Mouse (Mus musculus): ENCODE measurements around the gene Ugt1a6a.
A peak's percentile ranks its signal among the peaks of the same experiment; 100 is the strongest.
"Not testable (repeated sequence)": the region's sequence is repeated elsewhere in the genome, so short reads cannot be mapped to it uniquely, and the experiment has no call there.

Gene Ugt1a6a

DNA sequence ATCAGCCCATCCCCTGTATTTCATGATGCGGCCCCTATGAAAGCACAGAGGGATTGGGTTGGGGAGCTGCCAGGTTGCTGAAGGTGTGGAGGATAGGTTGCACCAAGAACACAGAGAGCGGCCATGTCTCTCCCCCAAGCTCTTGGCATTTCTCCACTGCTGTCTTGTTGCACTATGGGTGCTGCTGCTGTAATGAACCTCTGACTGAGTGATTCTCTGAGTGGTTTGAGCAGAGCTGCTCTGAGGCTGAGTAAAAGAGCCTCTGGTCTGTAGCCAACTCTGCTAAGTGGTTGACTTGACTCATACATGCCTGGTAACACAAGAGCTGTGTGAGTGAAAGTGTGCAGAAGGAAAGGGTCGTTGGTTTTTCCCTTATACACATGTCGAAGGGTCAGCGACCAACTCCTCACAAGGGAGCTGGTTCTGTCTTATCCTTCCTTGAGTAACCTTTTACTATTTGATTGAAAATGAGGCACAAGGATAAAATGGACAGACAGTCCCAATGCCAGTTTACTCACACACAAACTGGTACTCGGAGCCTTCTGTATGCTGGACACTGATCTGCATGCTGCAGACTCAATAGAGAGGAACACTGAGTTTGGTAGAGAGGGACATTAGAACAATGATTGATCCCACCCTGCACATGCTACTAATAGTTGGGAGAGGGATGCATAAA is 758 bp downstream of the Ugt1a6a start:
- not testable (repeated sequence) for DNase-seq (ENCODE audit: low spot score)

DNA sequence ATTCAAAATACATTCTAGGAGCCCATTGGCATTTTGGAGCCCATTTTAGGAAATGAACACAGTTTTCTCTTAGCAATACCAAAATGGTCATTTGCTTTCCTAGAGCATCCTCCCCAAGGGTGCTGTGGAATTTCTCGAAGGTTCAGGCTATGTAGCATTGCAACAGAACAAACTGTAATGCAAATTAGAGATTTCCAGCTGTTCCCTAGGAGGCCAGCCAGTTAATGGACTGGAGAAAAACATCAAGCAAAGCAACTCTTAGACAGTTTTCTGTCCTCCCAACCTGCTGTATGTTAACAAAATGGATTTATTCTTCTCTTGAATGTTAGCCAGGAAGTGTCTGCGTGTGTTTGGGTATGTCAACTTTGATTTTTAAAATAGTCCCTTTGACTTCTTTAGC is 2.0 kb downstream of the Ugt1a6a start:
- no peak for DNase-seq (ENCODE audit: low spot score)

DNA sequence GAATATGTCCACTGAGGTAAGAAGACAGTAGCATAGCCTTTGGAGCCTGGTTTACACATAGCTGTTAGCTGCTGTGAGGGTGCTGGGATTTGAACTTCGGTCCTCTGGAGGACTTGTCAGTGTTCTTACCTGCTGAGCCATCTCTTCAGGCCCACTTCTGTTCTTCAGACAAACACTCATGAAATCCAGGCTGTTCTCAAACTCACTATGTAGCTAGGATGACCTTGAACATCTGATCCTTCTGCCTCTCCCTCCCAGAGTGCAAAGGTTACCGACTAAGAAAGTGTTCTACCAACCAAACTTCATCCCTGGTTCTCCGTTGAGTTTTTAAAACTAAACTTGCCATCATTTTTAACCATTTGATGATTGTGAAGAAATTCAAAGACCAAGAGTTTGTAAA is 2.7 kb downstream of the Ugt1a6a start:
- DNase-seq (ENCODE audit: low spot score), result no peak

DNA sequence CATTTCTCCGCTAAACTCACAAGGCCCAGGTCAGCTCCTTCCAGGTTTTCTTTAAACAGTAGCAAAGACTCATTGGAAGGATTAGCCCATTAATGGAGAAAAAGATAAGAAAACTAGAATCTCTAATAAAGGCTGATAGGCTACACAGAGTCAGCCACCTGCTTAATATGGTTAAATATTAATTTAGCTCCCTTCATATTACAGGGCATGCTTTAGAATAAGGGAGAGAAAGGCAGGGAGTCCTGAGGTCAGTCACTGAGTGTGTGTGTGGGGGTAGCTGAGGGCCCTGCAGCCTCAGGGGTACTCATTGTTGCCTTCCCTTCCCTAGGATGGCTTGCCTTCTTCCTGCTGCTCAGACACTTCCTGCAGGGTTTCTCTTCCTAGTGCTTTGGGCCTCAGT is 3.5 kb downstream of the Ugt1a6a start:
- no peak for DNase-seq (ENCODE audit: low spot score)

DNA sequence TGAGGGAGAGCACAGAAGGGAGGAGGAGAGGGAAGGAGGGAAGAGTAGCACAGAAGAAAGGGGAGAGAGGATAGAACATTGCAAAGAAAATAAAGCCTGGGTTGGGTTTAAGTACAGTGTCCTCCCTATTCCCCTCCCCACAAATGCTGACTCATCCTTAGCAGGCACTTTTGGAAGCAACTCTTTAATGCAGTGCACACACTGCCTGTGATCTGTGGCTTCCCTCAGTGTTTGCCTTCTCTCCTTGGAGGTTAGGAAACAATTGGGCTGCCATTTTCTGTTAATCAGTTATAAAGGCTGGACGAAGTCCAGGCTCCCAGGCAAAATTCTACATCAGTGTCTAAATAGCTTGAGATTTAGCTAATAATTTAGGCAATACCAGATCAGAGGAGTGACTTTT is 5.9 kb downstream of the Ugt1a6a start:
- not testable (repeated sequence) for DNase-seq (ENCODE audit: low spot score)

DNA sequence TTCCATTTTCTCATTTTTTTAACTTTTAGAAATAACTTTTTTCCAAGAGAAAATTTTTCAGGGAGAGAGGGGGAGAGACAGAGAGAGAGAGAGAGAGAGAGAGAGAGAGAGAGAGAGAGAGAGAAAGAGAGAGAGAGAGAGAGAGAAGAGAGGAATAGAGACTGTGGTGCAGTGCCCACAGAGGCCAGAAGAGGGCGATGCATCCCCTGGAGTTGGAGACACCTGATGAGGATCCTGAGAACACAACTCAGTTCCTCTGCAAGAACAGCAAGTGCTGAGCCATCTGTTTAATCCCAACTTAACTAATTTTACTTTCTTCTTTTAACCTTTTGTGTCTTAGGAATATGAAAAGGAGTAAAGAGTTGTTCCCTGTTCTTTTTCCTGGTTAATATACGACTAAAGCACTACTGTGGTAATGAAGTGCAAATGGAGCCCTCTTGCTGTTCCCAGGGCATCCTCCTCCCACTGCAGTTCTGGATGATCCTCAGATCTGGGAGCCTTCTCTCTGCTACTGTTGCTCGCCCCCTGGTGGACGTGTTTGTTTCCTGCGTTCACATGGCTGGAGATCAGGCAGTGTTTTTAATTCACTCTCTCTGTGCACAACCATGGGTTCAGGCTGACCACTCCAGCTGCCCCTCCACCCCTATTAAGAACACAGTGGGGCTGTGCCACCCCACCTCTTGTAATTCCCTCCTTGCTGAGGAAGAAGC is 9.5 kb downstream of the Ugt1a6a start:
- DNase-seq (ENCODE audit: low spot score), result peak; percentile 83

DNA sequence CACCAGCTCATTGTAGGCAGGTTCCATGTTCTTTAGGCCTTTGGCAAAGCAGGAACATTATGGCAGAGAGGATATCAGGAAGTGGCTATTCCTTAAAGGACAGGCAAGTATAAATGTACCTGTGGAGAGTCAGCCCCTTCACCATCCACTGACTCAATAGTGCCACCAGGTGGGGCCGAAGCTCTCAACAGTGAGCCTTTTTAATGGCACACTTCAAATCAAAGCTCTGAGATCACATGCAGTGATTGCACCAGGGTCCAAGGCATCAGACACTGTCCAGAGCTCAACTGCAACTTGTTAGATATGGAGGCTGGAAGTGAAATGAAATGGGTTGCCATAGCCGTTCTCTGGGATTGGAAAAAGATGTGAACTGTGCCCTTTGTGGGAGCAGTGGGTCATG is 10.7 kb downstream of the Ugt1a6a start:
- not testable (repeated sequence) for DNase-seq (ENCODE audit: low spot score)

DNA sequence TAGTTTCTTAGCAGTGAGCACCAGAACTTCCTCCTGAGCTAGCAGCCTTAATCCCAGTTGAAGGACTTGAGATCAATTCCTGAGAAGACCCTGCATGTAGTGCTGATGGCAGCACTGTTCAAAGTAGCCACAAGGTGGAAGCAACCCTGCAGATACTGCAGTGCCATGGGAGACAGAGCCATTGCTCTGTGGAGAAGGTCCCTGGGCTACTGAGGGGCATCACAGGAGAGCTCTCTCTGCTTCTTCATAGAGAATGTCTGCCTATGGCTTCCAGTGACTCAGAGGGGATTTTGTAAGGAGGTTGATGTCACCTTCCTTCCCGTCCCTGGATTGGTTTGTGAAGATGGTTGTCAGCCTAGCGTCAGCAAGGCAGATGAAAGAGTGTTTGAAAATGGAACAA is 15.5 kb downstream of the Ugt1a6a start:
- not testable (repeated sequence) for DNase-seq (ENCODE audit: low spot score)

DNA sequence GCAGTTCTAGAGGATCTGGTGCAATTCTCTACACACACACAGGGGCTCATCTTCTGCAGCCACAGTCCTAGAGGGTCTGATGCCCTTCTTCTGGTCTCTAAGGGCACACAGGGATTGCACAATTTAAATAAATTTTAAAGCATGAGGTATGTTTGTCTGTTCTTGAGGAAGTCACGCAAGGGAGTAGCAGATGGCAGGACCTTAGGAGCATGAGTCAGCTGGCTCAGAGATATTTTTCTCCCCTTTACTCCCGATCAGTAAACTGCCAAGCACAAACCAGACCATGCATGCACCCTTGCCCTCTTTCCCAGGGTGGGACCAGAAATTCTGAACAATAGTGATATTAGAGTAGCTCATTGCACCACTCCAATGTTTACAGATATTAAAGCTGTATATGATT is 23.8 kb downstream of the Ugt1a6a start:
- no peak for DNase-seq (ENCODE audit: low spot score)

DNA sequence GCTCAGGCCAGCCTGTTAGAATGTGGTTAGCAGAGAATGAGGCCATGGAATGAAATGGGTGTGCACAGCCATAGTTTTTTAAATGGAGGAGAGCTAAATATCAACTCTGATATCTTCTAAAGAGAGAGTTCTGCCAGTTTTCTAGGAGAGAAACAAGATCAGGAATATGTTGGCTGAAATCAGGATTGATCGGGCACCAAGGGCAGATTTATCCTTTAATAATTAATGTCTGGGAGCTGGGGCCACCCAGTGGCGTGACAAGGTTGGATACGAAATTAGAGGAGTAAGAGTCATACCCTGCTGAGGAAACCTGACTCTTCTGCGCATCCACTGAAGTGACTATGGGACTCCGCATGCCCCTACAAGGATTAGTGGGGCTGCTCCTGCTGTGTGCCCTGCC is 31.1 kb downstream of the Ugt1a6a start, which contains the start of gene Ugt1a5:
Ugt1a5 (plus strand) TSS at position 302 of the 400 bp plus-strand sequence.
- no peak for DNase-seq (ENCODE audit: low spot score)

DNA sequence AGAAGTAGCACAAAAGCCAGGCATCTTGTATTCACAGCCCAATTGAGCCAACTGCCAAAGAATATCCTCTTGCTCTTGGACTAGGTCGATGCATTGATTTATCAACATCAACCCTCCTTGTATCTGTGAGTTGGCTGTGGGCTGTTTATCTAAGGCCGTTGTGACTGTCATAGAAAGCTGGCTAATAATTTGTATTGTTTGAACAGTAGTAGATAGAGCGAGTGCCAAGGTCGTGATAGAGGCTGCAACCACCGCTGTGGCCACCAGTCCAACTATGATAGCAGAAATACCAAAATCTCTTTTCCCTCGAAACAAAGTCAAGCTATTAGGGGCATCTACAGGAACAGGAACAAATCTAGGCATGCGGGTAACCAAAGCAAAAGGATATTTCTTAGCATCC is 37.6 kb downstream of the Ugt1a6a start:
- DNase-seq (ENCODE audit: low spot score), result not testable (repeated sequence)

DNA sequence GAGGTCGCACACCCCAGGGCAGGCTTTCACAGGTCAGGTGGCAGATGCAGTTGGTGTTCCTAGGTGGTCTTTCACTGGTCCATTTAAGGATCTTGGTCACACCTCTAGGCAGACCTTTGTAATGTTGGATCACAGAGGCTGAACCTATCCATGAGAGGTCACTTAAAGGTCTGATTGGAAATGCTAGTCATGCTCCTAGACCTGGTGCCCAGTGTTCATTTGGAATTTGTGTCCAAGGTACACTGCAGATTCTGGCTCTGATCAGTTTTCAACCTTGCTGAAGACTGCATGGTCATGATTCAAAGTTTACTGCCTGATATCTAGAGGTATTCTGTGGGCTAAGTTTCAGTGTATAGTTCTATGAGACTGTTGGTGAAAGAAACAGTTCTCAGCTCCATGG is 45.0 kb downstream of the Ugt1a6a start:
- DNase-seq (ENCODE audit: low spot score), result no peak

DNA sequence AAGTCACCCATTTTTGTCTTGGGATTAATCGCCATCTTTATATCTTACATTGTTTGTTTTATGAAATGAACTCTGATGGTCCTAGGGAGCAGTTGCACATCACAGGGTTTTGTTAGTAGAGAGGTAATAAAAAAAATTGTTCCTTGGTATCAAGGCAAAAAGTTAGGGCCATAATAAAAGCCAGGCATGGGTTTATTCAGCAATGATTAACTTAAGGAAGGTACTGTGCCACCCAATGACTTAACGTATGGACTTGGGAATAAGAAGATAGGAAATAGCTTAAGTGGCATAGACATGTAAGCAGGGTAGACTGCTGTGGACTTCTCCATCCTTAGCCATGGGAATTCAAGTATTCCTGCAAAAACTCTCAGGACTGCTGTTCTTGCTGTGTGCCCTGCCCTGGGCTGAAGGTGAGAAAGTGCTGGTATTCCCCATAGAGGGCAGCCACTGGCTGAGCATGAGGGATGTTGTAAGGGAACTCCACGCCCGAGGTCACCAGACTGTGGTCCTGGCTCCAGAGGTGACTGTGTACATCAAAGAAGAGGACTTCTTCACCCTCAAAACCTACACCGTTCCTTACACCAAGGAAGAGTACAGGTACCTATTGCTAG is 51.8 kb downstream of the Ugt1a6a start:
- DNase-seq (ENCODE audit: low spot score), result no peak

DNA sequence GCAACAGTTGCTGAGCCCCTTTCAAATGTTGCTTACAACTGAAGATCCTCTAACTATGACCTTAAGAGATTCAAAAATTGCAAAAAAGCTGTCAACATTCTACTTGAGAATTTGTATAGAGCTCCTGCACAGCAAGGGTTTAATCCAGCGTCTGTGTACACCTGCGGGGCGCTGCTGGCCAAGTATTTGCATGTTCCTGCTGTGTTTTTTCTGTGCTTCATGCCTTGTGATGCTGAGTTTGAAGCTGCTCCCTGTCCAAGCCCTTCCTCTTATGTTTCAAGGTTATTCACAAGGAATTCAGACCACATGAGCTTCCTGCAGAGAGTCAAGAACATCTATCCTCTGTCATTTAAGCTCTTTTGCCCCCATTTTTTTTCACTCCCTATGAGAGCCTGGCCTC is 57.5 kb downstream of the Ugt1a6a start:
- no peak for DNase-seq (ENCODE audit: low spot score)

DNA sequence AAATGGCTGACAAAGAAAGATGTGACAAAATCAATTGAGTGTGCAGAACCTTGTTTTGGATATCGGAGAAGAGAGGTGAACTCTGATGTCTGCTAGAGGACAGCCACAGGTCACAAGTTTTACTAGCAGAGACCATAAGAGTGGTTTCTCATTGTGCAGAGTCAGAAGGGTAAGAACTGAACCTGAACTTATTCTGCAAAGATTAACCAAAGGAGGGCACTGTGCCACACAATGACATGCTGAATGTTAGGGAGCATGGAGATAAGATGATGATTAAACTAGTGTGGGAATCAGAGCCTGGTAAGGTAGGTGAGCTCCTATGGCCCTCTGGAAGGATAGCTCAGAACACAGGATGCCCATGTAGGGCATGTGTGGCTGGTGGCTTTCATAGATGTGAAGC is 61.1 kb downstream of the Ugt1a6a start:
- DNase-seq (ENCODE audit: low spot score), result no peak

DNA sequence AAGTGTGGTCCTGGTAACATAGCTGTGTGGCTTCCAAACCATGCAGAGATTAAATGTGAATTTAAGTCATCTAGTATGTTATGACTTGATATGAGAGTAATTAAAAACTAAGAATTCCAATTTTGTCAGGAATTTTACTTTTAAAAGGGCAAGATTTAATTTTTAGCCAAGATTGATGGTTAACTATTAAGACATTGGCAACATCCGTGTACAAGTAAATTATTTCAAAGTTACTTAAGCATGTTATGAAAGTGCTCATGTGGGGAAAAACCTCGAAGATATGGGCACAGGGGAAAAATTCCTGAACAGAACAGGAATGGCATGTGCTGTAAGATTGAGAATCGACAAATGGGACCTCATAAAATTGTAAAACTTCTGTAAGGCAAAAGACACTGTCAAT is 62.8 kb downstream of the Ugt1a6a start:
- DNase-seq (ENCODE audit: low spot score), result no peak

DNA sequence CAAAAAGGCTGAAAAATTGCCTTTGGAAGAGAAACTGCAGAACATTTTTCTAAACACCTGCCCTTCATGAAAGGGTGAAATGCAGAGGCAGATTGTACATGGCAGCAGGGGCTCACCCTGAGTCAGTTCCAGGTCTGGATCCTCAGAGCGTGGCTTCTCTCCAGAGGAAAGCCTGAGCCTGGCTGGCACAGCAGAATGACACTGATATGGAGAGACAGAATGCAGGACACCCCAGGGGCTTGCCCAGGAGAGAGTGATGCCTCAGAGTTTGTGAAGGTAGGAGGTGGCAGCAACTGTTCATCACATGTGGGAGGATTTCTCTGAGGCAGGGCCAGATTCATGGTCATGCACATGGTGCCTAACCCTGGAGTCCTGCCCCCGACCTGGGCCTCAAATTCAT is 65.4 kb downstream of the Ugt1a6a start:
- no peak for DNase-seq (ENCODE audit: low spot score)

DNA sequence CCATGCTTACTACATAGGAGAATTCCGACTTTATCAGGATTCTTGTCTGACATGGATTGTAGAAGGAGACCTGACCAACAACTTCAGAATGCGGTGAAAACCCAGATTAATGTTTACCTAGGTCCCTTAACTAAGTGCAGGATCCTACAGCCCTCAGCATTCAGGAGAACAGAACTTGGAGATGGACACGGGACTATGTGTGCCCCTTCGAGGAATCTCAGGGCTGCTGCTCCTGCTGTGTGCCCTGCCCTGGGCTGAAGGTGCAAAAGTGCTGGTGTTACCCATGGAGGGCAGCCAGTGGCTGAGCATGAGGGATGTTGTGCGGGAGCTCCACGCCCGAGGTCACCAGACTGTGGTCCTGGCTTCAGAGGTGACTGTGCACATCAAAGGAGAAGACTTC is 65.8 kb downstream of the Ugt1a6a start, which contains the start of gene Ugt1a2:
Ugt1a2 (plus strand) TSS at position 146 of the 400 bp plus-strand sequence.
- DNase-seq (ENCODE audit: low spot score), result no peak

DNA sequence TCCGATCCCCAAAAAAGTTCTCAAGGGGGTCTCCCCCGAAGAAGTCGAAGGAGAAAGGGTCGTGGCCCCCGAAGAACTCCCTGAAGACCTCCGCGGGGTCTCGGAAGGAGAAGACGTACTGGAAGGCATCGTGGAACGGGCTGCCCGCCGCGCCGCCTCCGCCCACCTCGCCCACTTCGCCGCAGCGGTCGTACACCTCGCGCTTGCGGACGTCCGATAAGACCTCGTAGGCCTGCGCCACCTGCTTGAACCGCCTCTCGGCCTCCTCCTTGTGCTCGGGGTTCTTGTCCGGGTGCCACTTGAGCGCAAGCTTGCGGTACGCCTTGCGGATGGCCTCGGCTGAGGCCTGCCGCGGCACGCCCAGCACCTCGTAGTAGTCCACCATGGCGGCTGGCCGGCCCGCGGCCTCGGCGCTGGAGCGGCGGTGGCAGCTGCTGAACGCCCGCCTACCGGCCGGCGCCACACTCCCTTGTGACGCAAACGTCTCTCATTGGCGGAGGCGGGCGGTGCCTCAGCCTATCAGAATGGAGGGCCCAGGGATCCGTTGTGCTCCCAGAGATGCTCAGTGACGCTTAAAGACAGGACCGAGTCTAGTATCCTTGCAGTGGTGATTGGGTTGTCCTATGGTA is 70.8 kb downstream of the Ugt1a6a start, which contains the start of gene Dnajb3:
Dnajb3 (minus strand) TSS at position 489 of the 629 bp plus-strand sequence.
- peak; percentile 77 for DNase-seq (ENCODE audit: low spot score)

DNA sequence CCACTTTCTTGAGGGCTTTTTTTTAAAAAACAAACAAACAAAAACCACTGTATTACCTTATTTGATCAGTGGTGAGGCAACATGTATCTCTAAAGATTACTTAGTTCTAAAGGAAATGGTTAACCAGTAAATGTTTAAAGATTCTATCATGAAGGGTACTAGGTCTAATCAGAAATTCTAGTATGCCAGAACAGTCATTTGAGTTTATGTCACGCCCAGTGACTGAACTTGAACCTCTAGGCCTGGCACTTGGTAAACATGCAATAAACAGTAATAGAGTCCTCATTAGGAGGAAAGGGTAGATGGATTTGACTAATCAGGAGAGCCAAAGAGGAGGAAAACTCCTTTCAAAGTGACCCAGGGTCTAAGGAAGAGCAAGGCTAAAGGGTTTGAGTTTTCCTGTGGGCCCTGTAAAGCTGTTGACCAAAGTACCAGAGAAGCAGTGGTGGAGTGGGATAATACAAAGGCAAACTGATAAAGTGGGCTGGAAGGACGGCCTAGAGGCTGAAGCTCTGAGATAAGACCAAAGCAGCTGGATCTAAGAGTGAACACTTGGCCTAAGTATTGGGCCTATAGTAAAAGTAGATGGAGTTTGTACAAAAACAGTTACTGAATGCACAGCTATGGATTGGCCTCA is 72.4 kb downstream of the Ugt1a6a start:
- no peak for DNase-seq (ENCODE audit: low spot score)

DNA sequence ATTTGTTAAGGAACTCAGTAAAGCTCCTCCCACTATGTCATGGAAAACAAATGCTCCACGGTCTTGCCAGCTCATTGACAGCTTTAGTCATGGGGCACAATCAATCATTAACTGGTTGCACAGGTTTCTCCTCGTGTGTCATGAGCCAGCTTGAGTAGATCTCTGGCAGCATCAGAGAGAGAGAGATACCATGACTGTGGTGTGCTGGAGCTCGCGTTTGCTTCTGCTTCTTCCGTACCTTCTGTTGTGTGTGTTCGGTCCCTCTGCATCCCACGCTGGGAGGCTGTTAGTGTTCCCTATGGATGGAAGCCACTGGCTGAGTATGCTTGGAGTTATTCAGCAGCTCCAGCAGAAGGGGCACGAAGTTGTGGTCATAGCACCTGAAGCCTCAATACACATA is 77.2 kb downstream of the Ugt1a6a start, which contains the start of gene Ugt1a1:
Ugt1a1 (plus strand) TSS at position 148 of the 400 bp plus-strand sequence.
- DNase-seq (ENCODE audit: low spot score), result peak; percentile 49

Data from testis, postnatal 10 days (tissue).